Mouse (Mus musculus) MEL (cell line): Measurements from ENCODE around the gene 6430550D23Rik. TPM values are rescaled to one million over a fixed set of nuclear protein-coding genes. Genes with fewer than 3 reads are reported as not detected.
A peak's percentile ranks its signal among the peaks of the same experiment; 100 is the strongest.

Source experiments
- DNase-seq: peaks from one replicate; pipeline ENCODE4 v3.0.0; 2011; ENCODE audit warnings: low read depth, low spot score
- H3K27ac ChIP-seq: 2 replicates; pipeline ENCODE4 v1.5.1; 2012; ENCODE audit warnings: low read depth, mild to moderate bottlenecking, control low read depth, low read length, moderate library complexity; ENCODE audit not compliant: control insufficient read depth
- H3K27me3 ChIP-seq, 2 experiments: fragments of 150-350 bp in 1 of 2; sonication (generic) in 1 of 2; 2 replicates each; pipeline ENCODE4 v1.6.1; 2012; ENCODE audit warnings: low read length in 2 of 2, mild to moderate bottlenecking in 2 of 2, improper control_type of control experiment in 1 of 2, moderate library complexity in 1 of 2; ENCODE audit not compliant: insufficient read depth in 2 of 2, control insufficient read depth in 1 of 2
- H3K36me3 ChIP-seq, 2 experiments: 2 replicates each; pipeline ENCODE4 v1.6.1; 2012 to 2014; ENCODE audit warnings: low read length in 2 of 2, improper control_type of control experiment in 1 of 2, inconsistent platforms in 1 of 2, mild to moderate bottlenecking in 1 of 2; ENCODE audit not compliant: insufficient read depth in 2 of 2, control insufficient read depth in 1 of 2
- H3K4me1 ChIP-seq, 2 experiments: fragments of 150-350 bp in 1 of 2; sonication (generic) in 1 of 2; 2 replicates each; pipeline ENCODE4 v1.6.1; 2012; ENCODE audit warnings: low read length in 2 of 2, improper control_type of control experiment in 1 of 2, mild to moderate bottlenecking in 1 of 2; ENCODE audit not compliant: insufficient read depth in 2 of 2, control insufficient read depth in 1 of 2
- H3K4me3 ChIP-seq, 2 experiments: fragments of 150-350 bp in 1 of 2; sonication (generic) in 1 of 2; 2 replicates each; pipeline ENCODE4 v1.5.1; 2012; ENCODE audit warnings: low read depth in 2 of 2, low read length in 2 of 2, mild to moderate bottlenecking in 2 of 2, moderate library complexity in 2 of 2, control low read depth in 1 of 2, improper control_type of control experiment in 1 of 2; ENCODE audit not compliant: control insufficient read depth in 1 of 2, insufficient read depth in 1 of 2
- H3K79me2 ChIP-seq: 2 replicates; pipeline ENCODE4 v1.6.1; 2012; ENCODE audit warnings: mild to moderate bottlenecking, low read length, moderate library complexity; ENCODE audit not compliant: control insufficient read depth, poor library complexity, insufficient read depth
- H3K9ac ChIP-seq: 2 replicates; pipeline ENCODE4 v1.6.1; 2012; ENCODE audit warnings: low read depth, mild to moderate bottlenecking, control low read depth, low read length, moderate library complexity; ENCODE audit not compliant: control insufficient read depth, poor library complexity, severe bottlenecking
- H3K9me3 ChIP-seq: fragments of 150-350 bp; sonication (generic); replicated peaks from 2 replicates; pipeline ENCODE4 v1.6.1; 2012; ENCODE audit warnings: mild to moderate bottlenecking, low read length, improper control_type of control experiment, moderate library complexity; ENCODE audit not compliant: insufficient read depth
- BHLHE40 ChIP-seq: IDR thresholded peaks from 2 replicates; pipeline ENCODE4 v1.6.1; 2012; ENCODE audit warnings: low read depth, mild to moderate bottlenecking, inconsistent platforms, low read length, improper control_type of control experiment, borderline replicate concordance
- CHD2 ChIP-seq: IDR thresholded peaks from 2 replicates; pipeline ENCODE4 v1.6.1; 2011; ENCODE audit warnings: low read length, improper control_type of control experiment
- CTCF ChIP-seq, 3 experiments: IDR thresholded peaks in 2 of 3; conservative IDR thresholded peaks in 1 of 3; 2 replicates each; pipeline ENCODE4 v1.5.1; 2011 to 2012; ENCODE audit warnings: low read length in 3 of 3, low read depth in 2 of 3, mild to moderate bottlenecking in 2 of 3, improper control_type of control experiment in 1 of 3, inconsistent platforms in 1 of 3, mixed read lengths in 1 of 3, moderate library complexity in 1 of 3; ENCODE audit not compliant: control insufficient read depth in 1 of 3, insufficient read depth in 1 of 3, poor library complexity in 1 of 3, severe bottlenecking in 1 of 3
- E2F4 ChIP-seq: IDR thresholded peaks from 2 replicates; pipeline ENCODE4 v1.6.1; 2011; ENCODE audit warnings: low read depth, low read length, improper control_type of control experiment, borderline replicate concordance
- EP300 ChIP-seq, 2 experiments: IDR thresholded peaks; 2 replicates each; pipeline ENCODE4 v1.6.1; 2011; ENCODE audit warnings: improper control_type of control experiment in 2 of 2, low read length in 2 of 2, low read depth in 1 of 2, mild to moderate bottlenecking in 1 of 2
- ETS1 ChIP-seq: IDR thresholded peaks from 2 replicates; pipeline ENCODE4 v1.6.1; 2012; ENCODE audit warnings: low read depth, mild to moderate bottlenecking, inconsistent platforms, low read length, improper control_type of control experiment, moderate library complexity
- GABPA ChIP-seq: IDR thresholded peaks from 2 replicates; pipeline ENCODE4 v1.6.1; 2012; ENCODE audit warnings: low read depth, mild to moderate bottlenecking, inconsistent platforms, low read length, improper control_type of control experiment, moderate library complexity
- GATA1 ChIP-seq: IDR thresholded peaks from 2 replicates; pipeline ENCODE4 v1.6.1; 2011; ENCODE audit warnings: low read depth, low read length, improper control_type of control experiment
- HCFC1 ChIP-seq: IDR thresholded peaks from 2 replicates; pipeline ENCODE4 v1.6.1; 2012; ENCODE audit warnings: low read depth, mild to moderate bottlenecking, inconsistent platforms, low read length, improper control_type of control experiment, moderate library complexity
- JUND ChIP-seq: IDR thresholded peaks from 2 replicates; pipeline ENCODE4 v1.6.1; 2011; ENCODE audit warnings: low read depth, mild to moderate bottlenecking, improper control_type of control experiment, low read length
- KAT2A ChIP-seq: conservative IDR thresholded peaks from 2 replicates; pipeline ENCODE4 v1.6.1; 2012; ENCODE audit warnings: low read depth, low read length, improper control_type of control experiment, inconsistent platforms
- MAFK ChIP-seq: IDR thresholded peaks from 2 replicates; pipeline ENCODE4 v1.6.1; 2011; ENCODE audit warnings: low read depth, mild to moderate bottlenecking, low read length, improper control_type of control experiment, borderline replicate concordance
- MAX ChIP-seq: IDR thresholded peaks from 2 replicates; pipeline ENCODE4 v1.6.1; 2011; ENCODE audit warnings: low read length, improper control_type of control experiment
- MAZ ChIP-seq: IDR thresholded peaks from 2 replicates; pipeline ENCODE4 v1.6.1; 2012; ENCODE audit warnings: low read depth, mild to moderate bottlenecking, inconsistent platforms, low read length, improper control_type of control experiment
- MEF2A ChIP-seq: IDR thresholded peaks from 2 replicates; pipeline ENCODE4 v1.6.1; 2014; ENCODE audit warnings: low read depth, mild to moderate bottlenecking, inconsistent platforms, low read length, improper control_type of control experiment; ENCODE audit not compliant: poor library complexity, insufficient replicate concordance, severe bottlenecking; ENCODE audit errors: extremely low read depth
- MXI1 ChIP-seq: IDR thresholded peaks from 2 replicates; pipeline ENCODE4 v1.6.1; 2011; ENCODE audit warnings: mild to moderate bottlenecking, low read depth, low read length, improper control_type of control experiment
- MYB ChIP-seq: IDR thresholded peaks from 2 replicates; pipeline ENCODE4 v1.6.1; 2011; ENCODE audit warnings: mild to moderate bottlenecking, low read depth, low read length, improper control_type of control experiment
- MYC ChIP-seq: IDR thresholded peaks from 2 replicates; pipeline ENCODE4 v1.6.1; 2011; ENCODE audit warnings: low read depth, mild to moderate bottlenecking, low read length, improper control_type of control experiment, moderate library complexity
- NELFE ChIP-seq: IDR thresholded peaks from 2 replicates; pipeline ENCODE4 v1.6.1; 2011; ENCODE audit warnings: low read depth, low read length, improper control_type of control experiment
- NRF1 ChIP-seq: IDR thresholded peaks from 2 replicates; pipeline ENCODE4 v1.6.1; 2014; ENCODE audit warnings: low read depth, mild to moderate bottlenecking, inconsistent platforms, low read length, improper control_type of control experiment, moderate library complexity; ENCODE audit not compliant: poor library complexity, insufficient read depth, severe bottlenecking
- POLR2A ChIP-seq, 2 experiments: IDR thresholded peaks; 2 replicates each; pipeline ENCODE4 v1.6.1; 2011 to 2012; ENCODE audit warnings: low read length in 2 of 2, mild to moderate bottlenecking in 2 of 2, control low read depth in 1 of 2, improper control_type of control experiment in 1 of 2, low read depth in 1 of 2, moderate library complexity in 1 of 2; ENCODE audit not compliant: control insufficient read depth in 1 of 2, insufficient read depth in 1 of 2, poor library complexity in 1 of 2
- POLR2AphosphoS2 ChIP-seq: IDR thresholded peaks from 2 replicates; pipeline ENCODE4 v1.6.1; 2011; ENCODE audit warnings: low read length, improper control_type of control experiment
- POLR2AphosphoS5 ChIP-seq: IDR thresholded peaks from 2 replicates; pipeline ENCODE4 v1.6.1; 2012; ENCODE audit warnings: low read depth, borderline replicate concordance, mild to moderate bottlenecking, inconsistent platforms, low read length, moderate library complexity, mixed read lengths
- RAD21 ChIP-seq: IDR thresholded peaks from 2 replicates; pipeline ENCODE4 v1.6.1; 2011; ENCODE audit warnings: mild to moderate bottlenecking, low read depth, low read length, improper control_type of control experiment
- RCOR1 ChIP-seq: IDR thresholded peaks from 2 replicates; pipeline ENCODE4 v1.6.1; 2012; ENCODE audit warnings: low read depth, mild to moderate bottlenecking, inconsistent platforms, low read length, improper control_type of control experiment
- SIN3A ChIP-seq: IDR thresholded peaks from 2 replicates; pipeline ENCODE4 v1.6.1; 2012; ENCODE audit warnings: low read length, improper control_type of control experiment, inconsistent platforms
- SMC3 ChIP-seq: IDR thresholded peaks from 2 replicates; pipeline ENCODE4 v1.6.1; 2011; ENCODE audit warnings: low read depth, low read length, improper control_type of control experiment
- TAL1 ChIP-seq: IDR thresholded peaks from 2 replicates; pipeline ENCODE4 v1.6.1; 2012; ENCODE audit warnings: mild to moderate bottlenecking, inconsistent platforms, low read length, moderate library complexity, mixed read lengths
- TBP ChIP-seq: IDR thresholded peaks from 2 replicates; pipeline ENCODE4 v1.8.0; 2011; ENCODE audit warnings: low read depth, low read length, improper control_type of control experiment
- TCF12 ChIP-seq: IDR thresholded peaks from 2 replicates; pipeline ENCODE4 v1.6.1; 2014; ENCODE audit warnings: low read depth, mild to moderate bottlenecking, inconsistent platforms, low read length, improper control_type of control experiment, moderate library complexity
- UBTF ChIP-seq: IDR thresholded peaks from 2 replicates; pipeline ENCODE4 v1.6.1; 2012; ENCODE audit warnings: low read depth, mild to moderate bottlenecking, inconsistent platforms, low read length, improper control_type of control experiment, moderate library complexity, borderline replicate concordance; ENCODE audit not compliant: insufficient read depth
- USF1 ChIP-seq: IDR thresholded peaks from 2 replicates; pipeline ENCODE4 v1.6.1; 2014; ENCODE audit warnings: low read depth, mild to moderate bottlenecking, inconsistent platforms, low read length, improper control_type of control experiment, moderate library complexity
- USF2 ChIP-seq, 2 experiments: IDR thresholded peaks; 2 replicates each; pipeline ENCODE4 v1.6.1; 2011 to 2012; ENCODE audit warnings: improper control_type of control experiment in 2 of 2, low read length in 2 of 2, borderline replicate concordance in 1 of 2, inconsistent platforms in 1 of 2, low read depth in 1 of 2, mild to moderate bottlenecking in 1 of 2; ENCODE audit not compliant: insufficient read depth in 1 of 2
- ZC3H11A ChIP-seq: IDR thresholded peaks from 2 replicates; pipeline ENCODE4 v1.6.1; 2012; ENCODE audit warnings: low read depth, mild to moderate bottlenecking, inconsistent platforms, low read length, improper control_type of control experiment
- ZKSCAN1 ChIP-seq: IDR thresholded peaks from 2 replicates; pipeline ENCODE4 v1.6.1; 2012; ENCODE audit warnings: low read depth, mild to moderate bottlenecking, inconsistent platforms, low read length, improper control_type of control experiment, moderate library complexity
- ZMIZ1 ChIP-seq: IDR thresholded peaks from 2 replicates; pipeline ENCODE4 v1.6.1; 2012; ENCODE audit warnings: low read depth, mild to moderate bottlenecking, inconsistent platforms, low read length, improper control_type of control experiment, moderate library complexity
- ZNF384 ChIP-seq: IDR thresholded peaks from 2 replicates; pipeline ENCODE4 v1.6.1; 2012; ENCODE audit warnings: low read depth, mild to moderate bottlenecking, inconsistent platforms, low read length, improper control_type of control experiment
- polyA plus RNA-seq, 2 experiments: library from polyadenylated mRNA; stranded (reverse) in 1 of 2; unstranded in 1 of 2; fragments of >175 nt in 1 of 2; fragments of >200 nt in 1 of 2; gene quantifications; 2 replicates each; pipeline versions ENCODE4 v1.2.1 to v1.2.4; 2012; ENCODE audit warnings: low replicate concordance in 2 of 2, low read depth in 1 of 2; ENCODE audit not compliant: insufficient read length in 2 of 2, insufficient read depth in 1 of 2, missing spikeins in 1 of 2
- total RNA-seq: library from RNA; depleted of rRNA; stranded (reverse); fragments of 300-350 nt; gene quantifications from 2 replicates; pipeline ENCODE4 v1.2.3, GENCODE M21; 2012

The 6430550D23Rik gene
- total and polyA plus RNA-seq, 3 experiments: 1.1 TPM; not detected in 1

GRCm38 (mm10) chr2:155947390-155948002 is 60.3 kb downstream of the 6430550D23Rik start:
- H3K9me3 ChIP-seq: no peaks in the 10 kb centered on the region
- H3K4me3 ChIP-seq: peak overlapping the region; percentile 30 to 36
- H3K27ac ChIP-seq: peak overlapping the region; percentile 89
- H3K79me2 ChIP-seq: no peaks in the 10 kb centered on the region; the same call in 1 of the 2 replicates
- no peaks in the 10 kb centered on the region for H3K27me3 ChIP-seq
- peak overlapping the region; percentile 60 for H3K9ac ChIP-seq
- H3K36me3 ChIP-seq: peaks cover 0 to 20% of the 10 kb centered on the region in 2 experiments; a peak in 2 of 4 replicates
- DNase-seq: peak; percentile 91
- peaks cover 9 to 20% of the 10 kb centered on the region in 2 experiments for H3K4me1 ChIP-seq
- TF ChIP-seq POLR2A (IDR thresholded peaks at IDR 0.05; ENCODE audit: control insufficient read depth in 1 of 2, insufficient read depth in 1 of 2, low read depth in 1 of 2, low read length in 2 of 2, poor library complexity in 1 of 2): no peak
- peak; percentile 66 to 87 for TF ChIP-seq EP300 (IDR thresholded peaks at IDR 0.05; ENCODE audit: low read depth in 1 of 2, low read length in 2 of 2)
- peak; percentile 49; the same call in 1 of the 2 replicates for TF ChIP-seq HCFC1
- TF ChIP-seq BHLHE40: peak; percentile 76; the same call in 1 of the 2 replicates
- TF ChIP-seq MAX: 0 out of 2 replicates have a peak, but pooled peaks have one; percentile 72
- TF ChIP-seq MAFK: no peak
- no peak for TF ChIP-seq JUND
- TF ChIP-seq TAL1: peak; percentile 70
- TF ChIP-seq ZC3H11A: no peak
- TF ChIP-seq NRF1: no peak
- no peak for TF ChIP-seq E2F4
- peak; percentile 83 for TF ChIP-seq MAZ
- TF ChIP-seq TCF12: peak; percentile 79
- TF ChIP-seq SMC3: no peak
- peak; percentile 97 for TF ChIP-seq SIN3A
- TF ChIP-seq USF1: no peak
- no peak for TF ChIP-seq USF2 (IDR thresholded peaks at IDR 0.05; ENCODE audit: borderline replicate concordance in 1 of 2, insufficient read depth in 1 of 2, low read depth in 1 of 2, low read length in 2 of 2)
- no peak for TF ChIP-seq ZMIZ1
- peak; percentile 91 for TF ChIP-seq ETS1
- no peak for TF ChIP-seq MEF2A
- no peak for TF ChIP-seq UBTF
- no peak for TF ChIP-seq RAD21
- no peak for TF ChIP-seq MYB
- TF ChIP-seq ZNF384: no peak
- TF ChIP-seq GABPA: no peak
- TF ChIP-seq POLR2AphosphoS5: no peak
- no peak for TF ChIP-seq KAT2A
- no peak for TF ChIP-seq CHD2
- TF ChIP-seq GATA1: peak; percentile 93
- no peak for TF ChIP-seq NELFE
- TF ChIP-seq TBP: no peak
- no peak for TF ChIP-seq RCOR1
- TF ChIP-seq POLR2AphosphoS2: no peak
- peak; percentile 86 for TF ChIP-seq MYC
- peak; percentile 96 for TF ChIP-seq MXI1
- no peak for TF ChIP-seq CTCF (IDR thresholded peaks at IDR 0.05 in 2 of 3, conservative IDR thresholded peaks at IDR 0.05 in 1 of 3; ENCODE audit: control insufficient read depth in 1 of 3, insufficient read depth in 1 of 3, low read depth in 2 of 3, low read length in 3 of 3, poor library complexity in 1 of 3, severe bottlenecking in 1 of 3)
- no peak for TF ChIP-seq ZKSCAN1
